Mouse (Mus musculus) sigmoid colon, adult 10 weeks (tissue): ENCODE measurements around the gene Fn3krp. TPM values are rescaled to one million over a fixed set of nuclear protein-coding genes. Genes with fewer than 3 reads are reported as not detected.

ENCODE experiments used
- polyA plus RNA-seq: library from polyadenylated mRNA; stranded (reverse); fragments of 350-450 nt; fragmentation: Illumina TruSeq; extraction: RNeasy Lipid Tissue Mini Kit (QIAGEN cat#74804); gene quantifications from one replicate; pipeline ENCODE4 v1.2.3, GENCODE M21; 2014; ENCODE audit warnings: low read depth, low replicate concordance

The Fn3krp gene
- 9.4 TPM for polyA plus RNA-seq

GRCm38 (mm10) chr11:121420830-121421552 is at the start of gene Fn3krp:
Gene Fn3krp (plus strand): TSS chr11:121421401.

GRCm38 (mm10) chr11:121387750-121388553 is 33.2 kb upstream of the Fn3krp start, which contains the start of gene Rab40b:
Gene Rab40b (minus strand): TSS chr11:121388251.

GRCm38 (mm10) chr11:121434156-121435155 is 13.3 kb downstream of the Fn3krp start, which contains the start of gene Fn3k:
Gene Fn3k (plus strand): TSS chr11:121434913.

GRCm38 (mm10) chr11:121451753-121452635 is 30.8 kb downstream of the Fn3krp start, which contains the start of gene Tbcd:
Gene Tbcd (plus strand): TSS chr11:121451949.

Other genes starting within 250 kb of the Fn3krp start
- gene Hexdc, start 217.0 kb upstream of the Fn3krp start, polyA plus RNA-seq = 11.2 TPM
- 2.3 TPM for gene Ogfod3, start 216.7 kb upstream of the Fn3krp start, polyA plus RNA-seq
- gene Cybc1, start 192.1 kb upstream of the Fn3krp start, polyA plus RNA-seq = 13.2 TPM
- 26.2 TPM for gene Narf, start 184.1 kb upstream of the Fn3krp start, polyA plus RNA-seq
- 12.0 TPM for gene Foxk2, start 161.4 kb upstream of the Fn3krp start, polyA plus RNA-seq
- 65.0 TPM for gene Wdr45b, start 67.0 kb upstream of the Fn3krp start, polyA plus RNA-seq
- gene Rab40b, start 33.1 kb upstream of the Fn3krp start, polyA plus RNA-seq = 2.1 TPM
- gene Fn3k, start 13.5 kb downstream of the Fn3krp start, polyA plus RNA-seq = 2.0 TPM
- 26.4 TPM for gene Tbcd, start 30.5 kb downstream of the Fn3krp start, polyA plus RNA-seq
- gene Zfp750, start 97.9 kb downstream of the Fn3krp start, polyA plus RNA-seq = 13.7 TPM